Mouse (Mus musculus) cortical plate, adult 2 months (tissue): ENCODE measurements around the gene Cx3cl1. TPM values are rescaled to one million over a fixed set of nuclear protein-coding genes. Genes with fewer than 3 reads are reported as not detected.

Source experiments
- H3K27ac ChIP-seq: fragments of 200-500 bp; 2 replicates; pipeline ENCODE4 v1.5.1; 2012; ENCODE audit warnings: low read length, control low read depth, inconsistent platforms; ENCODE audit not compliant: insufficient read depth
- H3K4me1 ChIP-seq: fragments of 200-500 bp; 2 replicates; pipeline ENCODE4 v1.6.1; 2011; ENCODE audit warnings: low read length; ENCODE audit not compliant: control insufficient read depth, insufficient read depth
- H3K4me3 ChIP-seq: fragments of 200-500 bp; 2 replicates; pipeline ENCODE4 v1.5.1; 2011; ENCODE audit warnings: mild to moderate bottlenecking, low read length, control low read depth; ENCODE audit not compliant: insufficient read depth
- CTCF ChIP-seq: fragments of 200-500 bp; IDR thresholded peaks from 2 replicates; pipeline ENCODE4 v1.5.1; 2011; ENCODE audit warnings: mild to moderate bottlenecking, control low read depth, low read length; ENCODE audit not compliant: insufficient read depth; ENCODE audit errors: extremely low read depth
- POLR2A ChIP-seq: fragments of 200-500 bp; IDR thresholded peaks from 2 replicates; pipeline ENCODE4 v1.6.1; 2011; ENCODE audit warnings: mild to moderate bottlenecking, low read length, control low read depth; ENCODE audit not compliant: insufficient read depth; ENCODE audit errors: extremely low read depth
- polyA plus RNA-seq: library from polyadenylated mRNA; depleted of rRNA; stranded (reverse); fragments of >200 nt; gene quantifications from 2 replicates; pipeline ENCODE4 v1.2.3, GENCODE M21; 2012

The Cx3cl1 gene
- polyA plus RNA-seq, 1 experiment: 664 TPM

GRCm38 (mm10) chr8:94794782-94795181 is 23.0 kb downstream of the Cx3cl1 start:
- Histone ChIP-seq H3K4me1 (peaks cover 2% of the 10 kb centered on the region; the same call in 1 of the 2 replicates), H3K27ac (no peak overlapping the region), H3K4me3 (no peak overlapping the region)
- TF ChIP-seq CTCF (0 out of 2 replicates have a peak, but pooled peaks have one; percentile 14), POLR2A (no peak)

GRCm38 (mm10) chr8:94800278-94800968 is 28.6 kb downstream of the Cx3cl1 start:
- TF ChIP-seq POLR2A (no peak), CTCF (no peak)
- Histone ChIP-seq H3K27ac (peak overlapping the region; percentile 75), H3K4me1 (peaks cover 8% of the 10 kb centered on the region), H3K4me3 (no peak overlapping the region)

- peaks cover 8% of the 10 kb centered on the region for H3K4me1 ChIP-seq
- peak overlapping the region; percentile 67 for H3K27ac ChIP-seq
- no peak overlapping the region for H3K4me3 ChIP-seq
- no peak for TF ChIP-seq POLR2A
- TF ChIP-seq CTCF: peak; percentile 54; the same call in 1 of the 2 replicates
These were observed 29.7 kb downstream of the Cx3cl1 start for GRCm38 (mm10) chr8:94801293-94802095.

GRCm38 (mm10) chr8:94802375-94802774 is 30.6 kb downstream of the Cx3cl1 start:
- H3K4me3 ChIP-seq: no peak overlapping the region
- H3K4me1 ChIP-seq: peaks cover 8% of the 10 kb centered on the region
- TF ChIP-seq POLR2A (no peak), CTCF (no peak)
- H3K27ac ChIP-seq: 0 out of 2 replicates have a peak overlapping the region, but pooled peaks have one; percentile 9

- H3K4me1 ChIP-seq: peaks cover 8% of the 10 kb centered on the region
- no peak for TF ChIP-seq POLR2A
- TF ChIP-seq CTCF: no peak
- H3K4me3 ChIP-seq: no peak overlapping the region
- no peak overlapping the region for H3K27ac ChIP-seq
These were observed 31.7 kb downstream of the Cx3cl1 start for GRCm38 (mm10) chr8:94803551-94803950.

- TF ChIP-seq CTCF: no peak
- no peak for TF ChIP-seq POLR2A
- Histone ChIP-seq H3K4me3 (no peak overlapping the region), H3K27ac (no peak overlapping the region), H3K4me1 (peaks cover 8% of the 10 kb centered on the region)
These were observed 32.9 kb downstream of the Cx3cl1 start for GRCm38 (mm10) chr8:94804546-94805340.

GRCm38 (mm10) chr8:94805811-94806210 is 34.0 kb downstream of the Cx3cl1 start:
- TF ChIP-seq POLR2A: no peak
- no peak for TF ChIP-seq CTCF
- Histone ChIP-seq H3K4me3 (no peak overlapping the region), H3K4me1 (peaks cover 10% of the 10 kb centered on the region; the same call in 1 of the 2 replicates), H3K27ac (no peak overlapping the region)

- Histone ChIP-seq H3K4me1 (peaks cover 5% of the 10 kb centered on the region), H3K4me3 (no peak overlapping the region), H3K27ac (no peak overlapping the region)
- TF ChIP-seq POLR2A: no peak
- TF ChIP-seq CTCF: no peak
These were observed 35.7 kb downstream of the Cx3cl1 start for GRCm38 (mm10) chr8:94807506-94807905.

GRCm38 (mm10) chr8:94808372-94808771 is 36.6 kb downstream of the Cx3cl1 start:
- Histone ChIP-seq H3K4me1 (peaks cover 5% of the 10 kb centered on the region), H3K27ac (no peak overlapping the region), H3K4me3 (no peak overlapping the region)
- TF ChIP-seq CTCF (no peak), POLR2A (no peak)
